Mouse (Mus musculus) testis, adult 2 months (tissue): ENCODE measurements around the gene Hspb11. TPM values are rescaled to one million over a fixed set of nuclear protein-coding genes. Genes with fewer than 3 reads are reported as not detected.
A peak's percentile ranks its signal among the peaks of the same experiment; 100 is the strongest.

Experiments used
- H3K27ac ChIP-seq: fragments of 200-500 bp; 2 replicates; pipeline ENCODE4 v1.5.1; 2012; ENCODE audit warnings: low read depth, low read length; ENCODE audit not compliant: control insufficient read depth, insufficient read depth
- H3K27me3 ChIP-seq: fragments of 200-500 bp; 2 replicates; pipeline ENCODE4 v1.6.1; 2012; ENCODE audit warnings: mild to moderate bottlenecking, low read length, moderate library complexity; ENCODE audit not compliant: control insufficient read depth, insufficient read depth
- H3K36me3 ChIP-seq: fragments of 200-500 bp; 2 replicates; pipeline ENCODE4 v1.6.1; 2012; ENCODE audit warnings: mild to moderate bottlenecking, low read length; ENCODE audit not compliant: control insufficient read depth, insufficient read depth
- H3K4me1 ChIP-seq: fragments of 200-500 bp; 2 replicates; pipeline ENCODE4 v1.6.1; 2012; ENCODE audit warnings: low read length; ENCODE audit not compliant: control insufficient read depth, insufficient read depth
- H3K4me3 ChIP-seq: fragments of 200-500 bp; 2 replicates; pipeline ENCODE4 v1.5.1; 2012; ENCODE audit warnings: low read depth, mild to moderate bottlenecking, low read length, moderate library complexity, mixed read lengths; ENCODE audit not compliant: control insufficient read depth
- CTCF ChIP-seq: fragments of 200-500 bp; IDR thresholded peaks from 2 replicates; pipeline ENCODE4 v1.5.1; 2012; ENCODE audit warnings: low read depth, mild to moderate bottlenecking, inconsistent platforms, low read length, moderate library complexity; ENCODE audit not compliant: control insufficient read depth, insufficient read depth, insufficient replicate concordance
- POLR2A ChIP-seq: fragments of 200-500 bp; IDR thresholded peaks from 2 replicates; pipeline ENCODE4 v1.6.1; 2012; ENCODE audit warnings: low read depth, mild to moderate bottlenecking, inconsistent platforms, low read length, moderate library complexity; ENCODE audit not compliant: control insufficient read depth
- polyA plus RNA-seq: library from polyadenylated mRNA; depleted of rRNA; stranded (reverse); fragments of >200 nt; gene quantifications from 2 replicates; pipeline ENCODE4 v1.2.3, GENCODE M21; 2012; rRNA removed

The Hspb11 gene
- polyA plus RNA-seq, 1 experiment: 8.8 TPM

DNA sequence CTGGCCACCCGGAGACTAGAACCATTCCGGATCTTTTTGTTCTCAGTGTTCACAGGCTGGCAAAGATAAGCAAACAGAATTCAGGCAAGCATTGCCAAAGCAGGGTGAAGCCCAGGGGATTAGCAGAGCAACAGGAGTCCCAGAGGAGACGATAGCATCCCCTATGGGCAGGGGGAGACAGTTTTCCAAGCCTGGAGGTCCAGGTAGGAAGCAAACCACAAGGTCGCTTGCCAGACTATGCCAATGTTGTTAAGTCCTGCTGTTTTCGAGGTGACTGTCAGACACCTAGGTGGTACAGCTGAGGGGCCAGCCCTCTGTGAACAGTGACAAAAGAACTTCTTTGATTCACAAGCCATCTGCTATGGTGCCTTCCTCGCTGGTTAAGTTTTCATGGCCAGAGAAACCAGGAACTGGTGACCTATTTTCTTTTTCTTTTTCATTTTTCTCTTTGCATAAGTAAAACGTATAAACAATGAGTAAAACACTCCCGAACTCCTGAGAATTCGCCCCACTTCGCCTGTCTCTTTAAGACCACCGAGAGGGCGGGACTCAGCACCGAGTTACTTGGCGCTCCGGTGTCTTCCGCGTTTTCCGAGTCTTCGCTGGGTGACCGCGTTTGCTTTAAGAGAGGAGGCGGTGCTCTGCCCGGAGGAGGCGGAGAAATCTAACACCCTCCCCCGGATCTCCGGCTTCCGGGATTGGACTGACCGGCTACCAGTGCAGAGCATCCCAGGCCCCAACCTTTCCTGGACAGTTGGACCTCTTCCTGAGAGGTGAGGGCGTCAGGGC, 60.5 kb downstream of the Hspb11 start, which contains the start of gene Yipf1:
TSS of gene Yipf1 (plus strand) at position 674 of the 789 bp plus-strand sequence.
- peak within 1 kb of the TSS; percentile 90 for H3K4me3 ChIP-seq
- no peaks in the 10 kb centered on the region for H3K36me3 ChIP-seq
- no peaks in the 10 kb centered on the region for H3K27me3 ChIP-seq
- no peak; the same call in 1 of the 2 replicates for TF ChIP-seq CTCF
- peak; percentile 44 for TF ChIP-seq POLR2A
- H3K27ac ChIP-seq: peak within 1 kb of the TSS; percentile 55
- peaks cover 13% of the 10 kb centered on the region for H3K4me1 ChIP-seq

DNA sequence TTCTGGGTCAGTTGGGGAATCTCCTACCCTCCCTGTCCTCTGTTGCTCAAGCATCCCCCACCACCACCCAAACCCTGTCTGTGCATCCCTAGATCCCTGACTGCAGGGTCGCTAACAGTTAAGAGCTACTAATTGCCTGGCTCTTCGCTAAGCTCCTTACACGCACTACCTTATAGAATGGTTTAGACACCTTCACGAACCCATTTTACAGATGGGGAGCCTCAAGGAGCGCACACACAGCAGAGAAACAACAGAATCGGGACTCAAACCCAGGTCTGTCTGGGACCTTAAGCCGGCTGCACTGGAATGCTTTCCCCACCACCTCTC, 61.0 kb downstream of the Hspb11 start:
- peak overlapping the region; percentile 34; the same call in 1 of the 2 replicates for H3K27ac ChIP-seq
- H3K4me3 ChIP-seq: peak overlapping the region; percentile 90
- peaks cover 13% of the 10 kb centered on the region for H3K4me1 ChIP-seq
- H3K36me3 ChIP-seq: no peaks in the 10 kb centered on the region
- H3K27me3 ChIP-seq: no peaks in the 10 kb centered on the region
- TF ChIP-seq POLR2A: no peak
- no peak for TF ChIP-seq CTCF

DNA sequence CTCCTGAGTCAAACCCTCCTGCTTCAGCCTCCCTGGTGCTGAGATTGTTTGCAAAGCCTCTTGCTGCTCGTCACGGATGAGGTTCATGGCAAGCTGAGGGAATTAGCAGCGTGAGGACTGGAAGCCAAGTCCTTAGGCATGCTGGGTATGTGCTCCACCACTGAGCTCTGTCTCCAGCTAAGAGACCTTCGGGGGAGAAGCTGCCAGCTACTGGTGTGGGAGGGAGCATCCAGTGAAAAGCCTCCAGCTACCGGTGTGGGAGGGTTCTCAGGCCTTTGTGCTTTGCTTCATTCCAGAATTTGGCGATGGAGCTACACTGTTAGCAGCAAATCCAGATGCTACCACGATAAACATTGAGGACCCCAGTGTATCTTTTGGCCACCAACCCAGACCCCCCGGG, 65.3 kb downstream of the Hspb11 start:
- Histone ChIP-seq H3K27ac (no peak overlapping the region), H3K4me3 (no peak overlapping the region), H3K27me3 (no peaks in the 10 kb centered on the region), H3K36me3 (no peaks in the 10 kb centered on the region), H3K4me1 (peaks cover 10% of the 10 kb centered on the region)
- TF ChIP-seq POLR2A: no peak
- TF ChIP-seq CTCF: no peak

DNA sequence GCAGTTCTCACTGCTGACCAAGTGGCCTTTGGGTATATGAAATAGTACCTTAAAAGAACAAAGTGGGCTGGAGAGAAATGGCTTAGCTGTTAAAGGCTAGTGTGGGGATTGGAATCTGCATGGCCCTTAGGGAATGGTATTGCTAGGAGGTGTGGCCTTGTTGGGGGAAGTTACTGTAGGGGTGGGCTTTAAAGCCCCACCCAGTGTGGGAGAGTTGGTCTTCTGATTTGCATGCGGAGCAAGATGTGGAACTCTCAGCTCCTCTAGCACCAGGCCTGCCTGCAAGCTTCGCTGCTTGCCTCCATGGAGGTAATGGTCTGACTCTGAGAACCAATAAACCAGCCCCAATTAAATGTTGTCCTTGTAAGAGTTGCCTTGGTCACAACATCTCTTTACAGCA, 67.6 kb downstream of the Hspb11 start:
- no peaks in the 10 kb centered on the region for H3K27me3 ChIP-seq
- peaks cover 5% of the 10 kb centered on the region for H3K4me1 ChIP-seq
- H3K27ac ChIP-seq: no peak overlapping the region
- no peaks in the 10 kb centered on the region for H3K36me3 ChIP-seq
- H3K4me3 ChIP-seq: no peak overlapping the region
- TF ChIP-seq CTCF (no peak), POLR2A (no peak)

DNA sequence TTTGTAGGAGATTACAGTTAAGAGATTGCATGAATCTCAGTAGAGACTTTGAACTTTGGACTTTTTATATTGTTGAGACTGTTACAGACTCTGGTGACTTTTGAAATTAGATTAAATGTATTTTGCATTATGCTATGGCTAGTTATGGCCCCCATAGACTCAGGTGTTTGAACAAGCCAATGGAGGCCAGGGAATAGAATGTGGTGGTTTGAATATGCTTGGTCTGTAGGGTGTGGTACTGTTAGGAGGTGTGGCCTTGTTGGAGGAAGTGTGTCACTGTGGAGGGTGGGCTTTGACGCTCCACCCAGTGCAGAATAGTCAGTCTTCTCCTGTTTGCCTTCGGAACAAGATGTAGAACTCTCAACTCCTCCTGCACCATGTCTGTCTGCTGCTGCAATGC, 69.7 kb downstream of the Hspb11 start:
- H3K36me3 ChIP-seq: no peaks in the 10 kb centered on the region

DNA sequence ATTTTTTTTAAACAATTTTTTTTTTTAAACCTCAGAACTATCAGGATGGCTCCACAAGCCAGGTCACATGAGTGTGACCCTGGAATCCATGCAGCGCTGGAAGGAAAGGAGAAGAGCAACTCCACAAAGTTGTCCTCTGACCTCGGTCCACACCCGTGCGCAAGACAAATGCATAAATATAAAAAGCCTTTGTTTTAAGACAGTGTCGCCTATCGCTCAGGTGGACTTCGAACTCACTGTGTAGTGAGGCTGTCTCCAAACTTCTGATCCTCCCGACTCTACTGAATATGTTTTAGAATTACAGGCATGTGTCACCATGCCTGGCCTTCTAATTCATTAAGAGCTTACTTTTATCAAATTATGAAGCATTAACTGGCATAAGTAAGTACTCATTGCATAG, 75.1 kb downstream of the Hspb11 start:
- Histone ChIP-seq H3K4me1 (peaks cover 5% of the 10 kb centered on the region), H3K36me3 (no peaks in the 10 kb centered on the region), H3K4me3 (no peak overlapping the region), H3K27ac (no peak overlapping the region), H3K27me3 (no peaks in the 10 kb centered on the region)
- TF ChIP-seq POLR2A: no peak

More for the DNA sequence above, 69.7 kb downstream of the Hspb11 start:
- no peak for TF ChIP-seq POLR2A
- no peak for TF ChIP-seq CTCF
- Histone ChIP-seq H3K4me3 (no peak overlapping the region), H3K4me1 (peaks cover 5% of the 10 kb centered on the region), H3K27me3 (no peaks in the 10 kb centered on the region), H3K27ac (no peak overlapping the region)

Other genes with a start within 250 kb of the Hspb11 start
- 73.8 and 74.4 TPM in 2 replicates for gene Mrpl37, start 186.7 kb upstream of the Hspb11 start, polyA plus RNA-seq
- 5.7 and 7.2 TPM in 2 replicates for gene Cyb5rl, start 186.6 kb upstream of the Hspb11 start, polyA plus RNA-seq
- not detected in 2 replicates for gene Cdcp2, start 156.7 kb upstream of the Hspb11 start, polyA plus RNA-seq
- 77.0 and 92.8 TPM in 2 replicates for gene Tmem59, start 75.2 kb upstream of the Hspb11 start, polyA plus RNA-seq
- gene Tceanc2, start 74.5 kb upstream of the Hspb11 start, polyA plus RNA-seq: 11.0 and 15.9 TPM in 2 replicates
- gene Ldlrad1, start 44.4 kb upstream of the Hspb11 start, polyA plus RNA-seq: 0.41 and 0.59 TPM in 2 replicates
- gene Lrrc42, start 61 bp upstream of the Hspb11 start, polyA plus RNA-seq: 23.0 and 28.6 TPM in 2 replicates
- 0.12 TPM in 1 of 2 replicates, not detected in the other for gene Dio1, start 53.6 kb downstream of the Hspb11 start, polyA plus RNA-seq
- 48.8 and 52.5 TPM in 2 replicates for gene Yipf1, start 60.8 kb downstream of the Hspb11 start, polyA plus RNA-seq
- 18.9 and 20.5 TPM in 2 replicates for gene Ndc1, start 114.2 kb downstream of the Hspb11 start, polyA plus RNA-seq
- 2.6 and 2.8 TPM in 2 replicates for gene Glis1, start 181.0 kb downstream of the Hspb11 start, polyA plus RNA-seq